Mouse (Mus musculus) fat pad, adult 2 months (tissue): Measurements from ENCODE around the gene Rps6kc1.

Experiments used
- DNase-seq: peaks from one replicate; pipeline ENCODE4 v3.0.0-alpha.2; 2011; ENCODE audit warnings: low read depth, low spot score; ENCODE audit errors: extremely low read depth

Gene Rps6kc1

GRCm38 (mm10) chr1:190836046-190836445 is 75.5 kb downstream of the Rps6kc1 start:
- DNase-seq, result no peak

- no peak for DNase-seq
These were observed 77.2 kb downstream of the Rps6kc1 start for GRCm38 (mm10) chr1:190834201-190834907.

- peak; percentile 62 for DNase-seq
These were observed 78.5 kb downstream of the Rps6kc1 start for GRCm38 (mm10) chr1:190832965-190833630.

GRCm38 (mm10) chr1:190831839-190832497 is 79.6 kb downstream of the Rps6kc1 start:
- DNase-seq, result no peak

GRCm38 (mm10) chr1:190826486-190827034 is 85.0 kb downstream of the Rps6kc1 start:
- DNase-seq, result no peak

- no peak for DNase-seq
These were observed 87.8 kb downstream of the Rps6kc1 start for GRCm38 (mm10) chr1:190823745-190824144.

GRCm38 (mm10) chr1:190816141-190816540 is 95.4 kb downstream of the Rps6kc1 start:
- DNase-seq, result no peak

GRCm38 (mm10) chr1:190810408-190810807 is 101.2 kb downstream of the Rps6kc1 start:
- no peak for DNase-seq

GRCm38 (mm10) chr1:190808766-190809221 is 102.8 kb downstream of the Rps6kc1 start:
- DNase-seq, result no peak

GRCm38 (mm10) chr1:190806817-190807216 is 104.8 kb downstream of the Rps6kc1 start:
- no peak for DNase-seq

GRCm38 (mm10) chr1:190798668-190799067 is 112.9 kb downstream of the Rps6kc1 start:
- DNase-seq, result no peak

GRCm38 (mm10) chr1:190797483-190798058 is 114.0 kb downstream of the Rps6kc1 start:
- DNase-seq, result no peak

GRCm38 (mm10) chr1:190796745-190797482 is 114.7 kb downstream of the Rps6kc1 start:
- no peak for DNase-seq

- DNase-seq, result no peak
These were observed 119.9 kb downstream of the Rps6kc1 start for GRCm38 (mm10) chr1:190791638-190792037.

GRCm38 (mm10) chr1:190790720-190791119 is 120.8 kb downstream of the Rps6kc1 start:
- no peak for DNase-seq

- no peak for DNase-seq
These were observed 133.9 kb downstream of the Rps6kc1 start for GRCm38 (mm10) chr1:190777660-190778059.

- DNase-seq, result no peak
These were observed 135.3 kb downstream of the Rps6kc1 start for GRCm38 (mm10) chr1:190776260-190776659.

- DNase-seq, result no peak
These were observed 139.3 kb downstream of the Rps6kc1 start for GRCm38 (mm10) chr1:190772088-190772885.

GRCm38 (mm10) chr1:190769748-190770147 is 141.8 kb downstream of the Rps6kc1 start:
- DNase-seq, result no peak

GRCm38 (mm10) chr1:190768307-190768706 is 143.3 kb downstream of the Rps6kc1 start:
- no peak for DNase-seq
